ENCODE assay signal across 10 mouse cellular contexts in the genomic region with DNA sequence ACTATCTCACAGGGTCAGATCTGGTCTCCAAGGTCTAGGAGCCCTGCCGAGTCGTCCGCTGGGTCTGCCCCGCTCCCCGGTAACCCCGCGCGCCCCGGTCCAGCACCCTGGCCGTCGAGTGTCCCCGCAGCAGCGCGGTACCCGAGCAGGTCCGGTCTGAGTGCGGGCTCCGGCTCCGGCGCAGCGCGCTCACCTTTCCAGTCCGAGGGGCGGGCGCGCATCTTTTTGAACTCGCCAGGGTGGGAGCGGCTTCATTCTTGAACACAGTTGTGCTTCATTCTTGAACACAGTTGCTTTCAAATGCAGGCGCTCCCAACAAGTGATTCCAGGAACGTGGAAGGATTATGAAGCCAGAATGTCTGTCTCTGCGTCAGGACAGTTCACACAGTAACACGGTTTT. TPM values are rescaled to one million over a fixed set of nuclear protein-coding genes. Genes with fewer than 3 reads are reported as not detected.
A peak's percentile ranks its signal among the peaks of the same experiment; 100 is the strongest.
DNase-seq lines count a peak whose midpoint lies in the region; ATAC-seq lines count a peak whose summit lies in the region.
"Had no signal": no experiment of that assay in that cellular context is flagged by ENCODE, and none has a peak within 500 bp of the region (broad histone marks: within the 10 kb centered on the region; RNA-seq: fewer than 3 reads in every experiment).

No protein-coding gene starts in this region.

- intact Hi-C loops in left cerebral cortex, postnatal 36 days (cut with DNase I), result no loop called here

- H3K9ac ChIP-seq in midbrain, embryonic 11.5 days (ENCODE audit: low read length), result no peak overlapping the region

- peak overlapping the region; percentile 6; the same call in 1 of the 2 replicates for H3K4me3 ChIP-seq in midbrain, embryonic 11.5 days (ENCODE audit: low read depth, low read length)

- H3K9me3 ChIP-seq in midbrain, embryonic 11.5 days (ENCODE audit: control insufficient read depth, low read length), result no peaks in the 10 kb centered on the region

- H3K4me2 ChIP-seq in midbrain, embryonic 11.5 days, result peak overlapping the region; percentile 28; the same call in 1 of the 2 replicates

- no peak overlapping the region for H3K27ac ChIP-seq in midbrain, embryonic 11.5 days (ENCODE audit: low read depth, low read length)

- peak; percentile 8 for DNase-seq in gastrocnemius, postnatal 10 days
- no peak for DNase-seq in gastrocnemius, postnatal 25 days
- peak; percentile 19 for DNase-seq in thymus, postnatal 4 days
- no peak for DNase-seq in thymus, postnatal 36 days
- peak; percentile 86 for DNase-seq in midbrain, embryonic 11.5 days (ENCODE audit: low spot score, missing footprints)
- DNase-seq in urinary bladder, postnatal 4 days (ENCODE audit: low spot score in 2 of 2), result no peak
- no peak for DNase-seq in left cerebral cortex, adult 9 months (ENCODE audit: low spot score in 2 of 2)
- no peak for DNase-seq in left cerebral cortex, postnatal 36 days (ENCODE audit: low spot score in 2 of 2)

- H3K27me3 ChIP-seq in midbrain, embryonic 11.5 days (ENCODE audit: control insufficient read depth, insufficient read depth, low read length), result peaks cover 6% of the 10 kb centered on the region; the same call in 1 of the 2 replicates

- WGBS in midbrain, embryonic 11.5 days, result 2% methylated on average over 32 of the region's 32 CpGs

- peaks cover 4% of the 10 kb centered on the region for H3K4me1 ChIP-seq in midbrain, embryonic 11.5 days (ENCODE audit: control insufficient read depth, insufficient read depth, low read length)

- ATAC-seq in midbrain, embryonic 11.5 days (ENCODE audit: low FRiP score), result no peak

- no peaks in the 10 kb centered on the region for H3K36me3 ChIP-seq in midbrain, embryonic 11.5 days (ENCODE audit: control insufficient read depth, insufficient read depth, low read length)

RNA-seq across cellular contexts. Expression of a gene that starts 4.2 kb away (rescaled TPM):
- total RNA-seq in gastrocnemius, postnatal 10 days (2021), result 1 to 10 TPM; 1.4 to 2.3 TPM
- 1 to 10 TPM; 1.0 to 1.1 TPM for total RNA-seq in gastrocnemius, postnatal 25 days (2021)
- polyA plus RNA-seq in midbrain, embryonic 11.5 days (2014; fragmentation: Nextera tagmentation; extraction: Ambion mirVana), result 32.6 and 34.7 TPM in 2 replicates
- 1 to 10 TPM; 7.3 to 8.0 TPM for total RNA-seq in left cerebral cortex, postnatal 36 days (2021)

RNA-seq across cellular contexts. Expression of a gene that starts 4.3 kb away (rescaled TPM):
- total RNA-seq in gastrocnemius, postnatal 10 days (2021), result under 1 TPM; 0.23 to 0.52 TPM
- total RNA-seq in gastrocnemius, postnatal 25 days (2021), result not detected
- 0.96 and 1.8 TPM in 2 replicates for polyA plus RNA-seq in midbrain, embryonic 11.5 days (2014; fragmentation: Nextera tagmentation; extraction: Ambion mirVana)
- total RNA-seq in left cerebral cortex, postnatal 36 days (2021), result 1 to 10 TPM in 1 of 2 experiments, under 1 TPM in 1; 0.95 to 1.1 TPM

RNA-seq across cellular contexts. Expression of a gene that starts 16.0 kb away (rescaled TPM):
- 10 to 100 TPM; 10.6 to 11.9 TPM for total RNA-seq in gastrocnemius, postnatal 10 days (2021)
- total RNA-seq in gastrocnemius, postnatal 25 days (2021), result 1 to 10 TPM; 7.0 to 9.2 TPM
- 23.8 and 24.8 TPM in 2 replicates for polyA plus RNA-seq in midbrain, embryonic 11.5 days (2014; fragmentation: Nextera tagmentation; extraction: Ambion mirVana)
- 10 to 100 TPM in 1 of 2 experiments, 1 to 10 TPM in 1; 10.0 to 12.7 TPM for total RNA-seq in left cerebral cortex, postnatal 36 days (2021)

RNA-seq across cellular contexts. Expression of a gene that starts 16.1 kb away (rescaled TPM):
- under 1 TPM; 0.05 to 0.09 TPM for total RNA-seq in gastrocnemius, postnatal 10 days (2021)
- total RNA-seq in gastrocnemius, postnatal 25 days (2021), result not detected
- 9.5 and 9.8 TPM in 2 replicates for polyA plus RNA-seq in midbrain, embryonic 11.5 days (2014; fragmentation: Nextera tagmentation; extraction: Ambion mirVana)
- total RNA-seq in left cerebral cortex, postnatal 36 days (2021), result 10 to 100 TPM; 14.2 to 16.4 TPM

RNA-seq across cellular contexts. Expression of a gene that starts 37.3 kb away (rescaled TPM):
- not detected for total RNA-seq in gastrocnemius, postnatal 10 days (2021)
- not detected for total RNA-seq in gastrocnemius, postnatal 25 days (2021)
- not detected in 2 replicates for polyA plus RNA-seq in midbrain, embryonic 11.5 days (2014; fragmentation: Nextera tagmentation; extraction: Ambion mirVana)
- total RNA-seq in left cerebral cortex, postnatal 36 days (2021), result not detected
- polyA plus RNA-seq: liver, embryonic 16.5 days; small intestine, adult 2 months had no signal

Comparison
In these comparisons a context has a peak if more than half of its experiments do, and no peak if none do; other contexts are left out.
1. DNase-seq: peak in gastrocnemius, postnatal 10 days (single experiment), thymus, postnatal 4 days (single experiment) and midbrain, embryonic 11.5 days (single experiment); none in gastrocnemius, postnatal 25 days (single experiment), thymus, postnatal 36 days (0 of 2), urinary bladder, postnatal 4 days (0 of 2), left cerebral cortex, adult 9 months (0 of 2) and left cerebral cortex, postnatal 36 days (0 of 2).